Mouse (Mus musculus) bone marrow, adult 2 months (tissue): Measurements from ENCODE around the gene Fmc1.
A peak's percentile ranks its signal among the peaks of the same experiment; 100 is the strongest.

Source experiments
- CTCF ChIP-seq: fragments of 200-500 bp; IDR thresholded peaks from 2 replicates; pipeline ENCODE4 v1.5.1; 2011; ENCODE audit warnings: low read length, control low read depth; ENCODE audit not compliant: control insufficient read depth, insufficient read depth
- POLR2A ChIP-seq: fragments of 200-500 bp; IDR thresholded peaks from 2 replicates; pipeline ENCODE4 v1.6.1; 2011; ENCODE audit warnings: low read depth, mild to moderate bottlenecking, control low read depth, low read length, borderline replicate concordance; ENCODE audit not compliant: control insufficient read depth

- TF ChIP-seq CTCF, result peak; percentile 76
- TF ChIP-seq POLR2A, result no peak
These were observed 40.8 kb upstream of the Fmc1 start for GRCm38 (mm10) chr6:38492550-38492949.
